Comparison of ENCODE assay signal across 8 mouse cellular contexts in genomic region chr4:117915489-117916105, GRCm38 (mm10). TPM values are rescaled to one million over a fixed set of nuclear protein-coding genes. Genes with fewer than 3 reads are reported as not detected.
DNase-seq lines count a peak whose midpoint lies in the region; ATAC-seq and TF ChIP-seq lines count a peak whose summit lies in the region.

No protein-coding gene starts in this region.

- peak; percentile 44 for DNase-seq in kidney, postnatal 0 days (ENCODE audit: low spot score)
- no peak for DNase-seq in kidney, postnatal 10 days
- DNase-seq in hindbrain, embryonic 11.5 days (ENCODE audit: low spot score), result peak; percentile 38
- DNase-seq in right cerebral cortex, postnatal 25 days, result no peak
- no peak for DNase-seq in spleen, adult 18-20 months
- DNase-seq in layer of hippocampus, adult 11-12 months (ENCODE audit: low spot score), result no peak

- ATAC-seq in kidney, postnatal 0 days (replicated peaks; ENCODE audit: low FRiP score, low read depth), result peak; percentile 34; the same call in 1 of the 2 replicates
- no peak for ATAC-seq in hindbrain, embryonic 11.5 days (ENCODE audit: low FRiP score)
- 0 out of 2 replicates have a peak, but pooled peaks have one; percentile 4 for ATAC-seq in megakaryocyte progenitor cell, adult 5-6 weeks (replicated peaks; ENCODE audit: poor library complexity)

- TF ChIP-seq CTCF in kidney, postnatal 0 days (IDR thresholded peaks at IDR 0.05; ENCODE audit: low read depth), result no peak
- no peak for TF ChIP-seq CTCF in bone marrow macrophage, adult 2 months (IDR thresholded peaks at IDR 0.05; ENCODE audit: low read depth, low read length)

- peak overlapping the region; percentile 100 for H3K4me2 ChIP-seq in kidney, postnatal 0 days (ENCODE audit: low read length)
- peak overlapping the region; percentile 99 for H3K4me2 ChIP-seq in hindbrain, embryonic 11.5 days (replicated peaks; ENCODE audit: low read depth, low read length)

- H3K36me3 ChIP-seq in kidney, postnatal 0 days (ENCODE audit: insufficient read depth, low read length), result peaks cover 8% of the 10 kb centered on the region; the same call in 1 of the 2 replicates
- H3K36me3 ChIP-seq in hindbrain, embryonic 11.5 days (ENCODE audit: control insufficient read depth, insufficient read depth, low read length), result no peaks in the 10 kb centered on the region

- H3K4me1 ChIP-seq in kidney, postnatal 0 days (replicated peaks; ENCODE audit: insufficient read depth, low read length), result peaks cover 16% of the 10 kb centered on the region
- H3K4me1 ChIP-seq in bone marrow macrophage, adult 2 months (ENCODE audit: control insufficient read depth, insufficient read depth, low read length), result peaks cover 43% of the 10 kb centered on the region
- H3K4me1 ChIP-seq in hindbrain, embryonic 11.5 days (replicated peaks; ENCODE audit: control insufficient read depth, insufficient read depth, low read length), result peaks cover 9% of the 10 kb centered on the region; the same call in 1 of the 2 replicates

- H3K9ac ChIP-seq in kidney, postnatal 0 days (ENCODE audit: low read depth, low read length), result peak overlapping the region; percentile 88
- peak overlapping the region; percentile 85 for H3K9ac ChIP-seq in hindbrain, embryonic 11.5 days (ENCODE audit: low read depth, low read length)

- TF ChIP-seq POLR2A in bone marrow macrophage, adult 2 months (IDR thresholded peaks at IDR 0.05; ENCODE audit: borderline replicate concordance, low read depth, low read length), result no peak

- no peaks in the 10 kb centered on the region for H3K9me3 ChIP-seq in kidney, postnatal 0 days (replicated peaks; ENCODE audit: low read length)
- H3K9me3 ChIP-seq in hindbrain, embryonic 11.5 days (ENCODE audit: control insufficient read depth, low read length), result no peaks in the 10 kb centered on the region

- no peaks in the 10 kb centered on the region for H3K27me3 ChIP-seq in kidney, postnatal 0 days (ENCODE audit: insufficient read depth, low read length)
- no peaks in the 10 kb centered on the region for H3K27me3 ChIP-seq in hindbrain, embryonic 11.5 days (ENCODE audit: control insufficient read depth, insufficient read depth, low read length)

- 2% methylated on average over 19 of the region's 19 CpGs for WGBS in kidney, postnatal 0 days
- WGBS in hindbrain, embryonic 11.5 days, result 6% methylated on average over 19 of the region's 19 CpGs

- peak overlapping the region; percentile 88; the same call in 1 of the 2 replicates for H3K27ac ChIP-seq in kidney, postnatal 0 days
- H3K27ac ChIP-seq in bone marrow macrophage, adult 2 months (ENCODE audit: insufficient read depth, low read depth, low read length), result peak overlapping the region; percentile 98
- no peak overlapping the region for H3K27ac ChIP-seq in hindbrain, embryonic 11.5 days (ENCODE audit: low read depth, low read length)

- H3K4me3 ChIP-seq in kidney, postnatal 0 days (replicated peaks; ENCODE audit: low read depth, low read length), result peak overlapping the region; percentile 78
- H3K4me3 ChIP-seq in bone marrow macrophage, adult 2 months (ENCODE audit: insufficient read depth, low read length), result peak overlapping the region; percentile 79
- peak overlapping the region; percentile 85 for H3K4me3 ChIP-seq in hindbrain, embryonic 11.5 days (ENCODE audit: low read depth, low read length)

RNA-seq across cellular contexts. Expression of gene Ipo13, which starts 0.8 kb away (rescaled TPM):
- 27.9 and 31.5 TPM in 2 replicates for polyA plus RNA-seq in kidney, postnatal 0 days (2015; fragmentation: Nextera tagmentation; extraction: Ambion mirVana)
- 77.8 and 95.3 TPM in 2 replicates for polyA plus RNA-seq in bone marrow macrophage, adult 2 months (2012; ENCODE audit: insufficient read depth, insufficient read length, missing spikeins)
- polyA plus RNA-seq in hindbrain, embryonic 11.5 days (2014; fragmentation: Nextera tagmentation; extraction: Ambion mirVana), result 43.8 and 54.5 TPM in 2 replicates
- total RNA-seq in megakaryocyte progenitor cell, adult 5-6 weeks (2015), result 19.1 and 19.5 TPM in 2 replicates
- 6.2 and 10.6 TPM in 2 replicates for total RNA-seq in megakaryocyte progenitor cell, adult 5-6 weeks (2017)

RNA-seq across cellular contexts. Expression of gene Artn, which starts 14.0 kb away (rescaled TPM):
- polyA plus RNA-seq in kidney, postnatal 0 days (2015; fragmentation: Nextera tagmentation; extraction: Ambion mirVana), result 2.6 and 2.8 TPM in 2 replicates
- not detected in 2 replicates for polyA plus RNA-seq in bone marrow macrophage, adult 2 months (2012; ENCODE audit: insufficient read depth, insufficient read length, missing spikeins)
- 1.6 and 1.8 TPM in 2 replicates for polyA plus RNA-seq in hindbrain, embryonic 11.5 days (2014; fragmentation: Nextera tagmentation; extraction: Ambion mirVana)
- total RNA-seq in megakaryocyte progenitor cell, adult 5-6 weeks (2015), result not detected in 2 replicates
- not detected in 2 replicates for total RNA-seq in megakaryocyte progenitor cell, adult 5-6 weeks (2017)

RNA-seq across cellular contexts. Expression of gene Dph2, which starts 23.8 kb away (rescaled TPM):
- polyA plus RNA-seq in kidney, postnatal 0 days (2015; fragmentation: Nextera tagmentation; extraction: Ambion mirVana), result 12.5 and 14.2 TPM in 2 replicates
- polyA plus RNA-seq in bone marrow macrophage, adult 2 months (2012; ENCODE audit: insufficient read depth, insufficient read length, missing spikeins), result 4.0 and 5.1 TPM in 2 replicates
- 21.0 and 26.8 TPM in 2 replicates for polyA plus RNA-seq in hindbrain, embryonic 11.5 days (2014; fragmentation: Nextera tagmentation; extraction: Ambion mirVana)
- 9.5 and 13.0 TPM in 2 replicates for total RNA-seq in megakaryocyte progenitor cell, adult 5-6 weeks (2015)
- 8.3 and 10.3 TPM in 2 replicates for total RNA-seq in megakaryocyte progenitor cell, adult 5-6 weeks (2017)

RNA-seq across cellular contexts. Expression of gene Atp6v0b, which starts 28.5 kb away (rescaled TPM):
- 374 and 379 TPM in 2 replicates for polyA plus RNA-seq in kidney, postnatal 0 days (2015; fragmentation: Nextera tagmentation; extraction: Ambion mirVana)
- 712 and 757 TPM in 2 replicates for polyA plus RNA-seq in bone marrow macrophage, adult 2 months (2012; ENCODE audit: insufficient read depth, insufficient read length, missing spikeins)
- polyA plus RNA-seq in hindbrain, embryonic 11.5 days (2014; fragmentation: Nextera tagmentation; extraction: Ambion mirVana), result 233 and 246 TPM in 2 replicates
- total RNA-seq in megakaryocyte progenitor cell, adult 5-6 weeks (2015), result 308 and 311 TPM in 2 replicates
- 105 and 150 TPM in 2 replicates for total RNA-seq in megakaryocyte progenitor cell, adult 5-6 weeks (2017)

RNA-seq across cellular contexts. Expression of gene B4galt2, which starts 32.3 kb away (rescaled TPM):
- 17.1 and 18.2 TPM in 2 replicates for polyA plus RNA-seq in kidney, postnatal 0 days (2015; fragmentation: Nextera tagmentation; extraction: Ambion mirVana)
- polyA plus RNA-seq in bone marrow macrophage, adult 2 months (2012; ENCODE audit: insufficient read depth, insufficient read length, missing spikeins), result 0.32 TPM in 1 of 2 replicates, not detected in the other
- 27.3 and 27.9 TPM in 2 replicates for polyA plus RNA-seq in hindbrain, embryonic 11.5 days (2014; fragmentation: Nextera tagmentation; extraction: Ambion mirVana)
- 0.54 TPM in 2 replicates for total RNA-seq in megakaryocyte progenitor cell, adult 5-6 weeks (2015)
- total RNA-seq in megakaryocyte progenitor cell, adult 5-6 weeks (2017), result not detected in 2 replicates

Comparison
In these comparisons a context has a peak if more than half of its experiments do, and no peak if none do; other contexts are left out.
1. DNase-seq: peak in kidney, postnatal 0 days (single experiment) and hindbrain, embryonic 11.5 days (single experiment); none in kidney, postnatal 10 days (single experiment), right cerebral cortex, postnatal 25 days (single experiment), spleen, adult 18-20 months (0 of 2) and layer of hippocampus, adult 11-12 months (single experiment).
2. Peak in every context shown above with its lines, with median percentiles within 50 percentile points of each other: H3K4me3 ChIP-seq.